Mouse (Mus musculus) stomach, postnatal 0 days (tissue): Measurements from ENCODE around the gene Timm13. TPM values are rescaled to one million over a fixed set of nuclear protein-coding genes. Genes with fewer than 3 reads are reported as not detected.
A peak's percentile ranks its signal among the peaks of the same experiment; 100 is the strongest.

Experiments
- ATAC-seq: fragments of 200-750 bp; cut with Nextera tagmentation; 2 replicates; pipeline ENCODE4 v1.8.0; 2017; ENCODE audit not compliant: low FRiP score, low TSS enrichment
- DNase-seq: peaks from one replicate; pipeline ENCODE4 v3.0.0-alpha.2; 2016; ENCODE audit warnings: low spot score
- H3K27ac ChIP-seq: fragments of 300-500 bp; sonication (generic); replicated peaks from 2 replicates; pipeline ENCODE4 v1.5.1; 2014; ENCODE audit warnings: mild to moderate bottlenecking, control low read depth
- H3K27me3 ChIP-seq: fragments of 300-500 bp; sonication (generic); 2 replicates; pipeline ENCODE4 v1.6.1; 2014; ENCODE audit warnings: low read length; ENCODE audit not compliant: control insufficient read depth, insufficient read depth
- H3K36me3 ChIP-seq: fragments of 300-500 bp; sonication (generic); 2 replicates; pipeline ENCODE4 v1.6.1; 2014; ENCODE audit warnings: low read length, mixed read lengths; ENCODE audit not compliant: control insufficient read depth, insufficient read depth
- H3K4me1 ChIP-seq: fragments of 300-500 bp; sonication (generic); replicated peaks from 2 replicates; pipeline ENCODE4 v1.6.1; 2014; ENCODE audit warnings: antibody characterized with exemption; ENCODE audit not compliant: control insufficient read depth, insufficient read depth
- H3K4me2 ChIP-seq: fragments of 300-500 bp; sonication (generic); replicated peaks from 2 replicates; pipeline ENCODE4 v1.6.1; 2014; ENCODE audit warnings: low read depth, mild to moderate bottlenecking, control low read depth, moderate library complexity
- H3K4me3 ChIP-seq: fragments of 300-500 bp; sonication (generic); 2 replicates; pipeline ENCODE4 v1.5.1; 2014; ENCODE audit warnings: low read depth, low read length, control low read depth
- H3K9ac ChIP-seq: fragments of 300-500 bp; sonication (generic); 2 replicates; pipeline ENCODE4 v1.6.1; 2014; ENCODE audit warnings: mild to moderate bottlenecking, low read length, control low read depth, mixed read lengths
- H3K9me3 ChIP-seq: fragments of 300-500 bp; sonication (generic); 2 replicates; pipeline ENCODE4 v1.6.1; 2016; ENCODE audit warnings: low read length; ENCODE audit not compliant: control insufficient read depth
- CTCF ChIP-seq: IDR thresholded peaks from 2 replicates; pipeline ENCODE4 v1.5.1; 2016; ENCODE audit warnings: antibody characterized with exemption, low read depth, mild to moderate bottlenecking, moderate library complexity
- EP300 ChIP-seq: optimal IDR thresholded peaks from 2 replicates; pipeline ENCODE3; 2016; ENCODE audit warnings: antibody characterized with exemption
- WGBS: fragments of 180-500 bp; shearing (Covaris S2); extraction: QIAGEN DNeasy Blood & Tissue Kit; methylation state at CpG from one replicate; pipeline ENCODE4 v1.1.7; 2014; 5-methylcytosine and 5-hydroxymethylcytosine counted together
- polyA plus RNA-seq: library from polyadenylated mRNA; unstranded; fragments of >200 nt; fragmentation: Nextera tagmentation; extraction: Ambion mirVana; gene quantifications from 2 replicates; pipeline ENCODE4 v1.2.1, GENCODE M21; 2015

The Timm13 gene
- polyA plus RNA-seq, 1 experiment from 2014 or later: 304 TPM

GRCm38 (mm10) chr10:80935241-80935640 is 34.5 kb upstream of the Timm13 start:
- H3K4me3 ChIP-seq: no peak overlapping the region
- no peak overlapping the region for H3K4me2 ChIP-seq
- WGBS: 33% methylated on average over 3 of the region's 3 CpGs
- no peaks in the 10 kb centered on the region for H3K36me3 ChIP-seq
- DNase-seq (no peak), ATAC-seq (no peak)
- TF ChIP-seq CTCF (no peak), EP300 (no peak)
- H3K27ac ChIP-seq: no peak overlapping the region; the same call in 1 of the 2 replicates
- no peaks in the 10 kb centered on the region for H3K27me3 ChIP-seq
- H3K9ac ChIP-seq: no peak overlapping the region
- peaks cover 49% of the 10 kb centered on the region for H3K4me1 ChIP-seq
- H3K9me3 ChIP-seq: no peaks in the 10 kb centered on the region

GRCm38 (mm10) chr10:80934136-80934985 is 33.6 kb upstream of the Timm13 start:
- Histone ChIP-seq H3K4me1 (peaks cover 45% of the 10 kb centered on the region), H3K27me3 (no peaks in the 10 kb centered on the region), H3K9ac (no peak overlapping the region), H3K4me3 (no peak overlapping the region), H3K27ac (peak overlapping the region; percentile 18; the same call in 1 of the 2 replicates), H3K36me3 (no peaks in the 10 kb centered on the region), H3K9me3 (no peaks in the 10 kb centered on the region), H3K4me2 (0 out of 2 replicates have a peak overlapping the region, but pooled peaks have one; percentile 94)
- TF ChIP-seq EP300 (no peak), CTCF (no peak)
- WGBS: 54% methylated on average over 14 of the region's 14 CpGs
- ATAC-seq (no peak), DNase-seq (no peak)

GRCm38 (mm10) chr10:80933421-80933979 is 32.7 kb upstream of the Timm13 start:
- peak overlapping the region; percentile 12; the same call in 1 of the 2 replicates for H3K4me3 ChIP-seq
- no peaks in the 10 kb centered on the region for H3K9me3 ChIP-seq
- H3K9ac ChIP-seq: peak overlapping the region; percentile 18
- H3K4me1 ChIP-seq: peaks cover 37% of the 10 kb centered on the region
- H3K4me2 ChIP-seq: peak overlapping the region; percentile 94
- TF ChIP-seq CTCF (no peak), EP300 (peak; percentile 50)
- no peak for ATAC-seq
- H3K27ac ChIP-seq: peak overlapping the region; percentile 75
- WGBS: 4% methylated on average over 21 of the region's 21 CpGs
- H3K27me3 ChIP-seq: no peaks in the 10 kb centered on the region
- H3K36me3 ChIP-seq: no peaks in the 10 kb centered on the region
- DNase-seq: peak; percentile 68

- H3K27me3 ChIP-seq: no peaks in the 10 kb centered on the region
- no peaks in the 10 kb centered on the region for H3K9me3 ChIP-seq
- peak overlapping the region; percentile 81 for H3K4me3 ChIP-seq
- no peak for ATAC-seq
- H3K4me1 ChIP-seq: peaks cover 31% of the 10 kb centered on the region
- H3K36me3 ChIP-seq: no peaks in the 10 kb centered on the region
- TF ChIP-seq CTCF (no peak), EP300 (no peak)
- peak; percentile 45 for DNase-seq
- H3K27ac ChIP-seq: peak overlapping the region; percentile 75
- WGBS: 3% methylated on average over 17 of the region's 17 CpGs
- peak overlapping the region; percentile 94 for H3K4me2 ChIP-seq
- peak overlapping the region; percentile 18 for H3K9ac ChIP-seq
These were observed 32.1 kb upstream of the Timm13 start for GRCm38 (mm10) chr10:80932700-80933420.

- Histone ChIP-seq H3K27me3 (no peaks in the 10 kb centered on the region), H3K4me2 (peak overlapping the region; percentile 94), H3K4me3 (peak overlapping the region; percentile 81), H3K27ac (peak overlapping the region; percentile 75), H3K9ac (peak overlapping the region; percentile 85), H3K36me3 (no peaks in the 10 kb centered on the region), H3K4me1 (peaks cover 24% of the 10 kb centered on the region), H3K9me3 (no peaks in the 10 kb centered on the region)
- 6% methylated on average over 20 of the region's 20 CpGs for WGBS
- DNase-seq: peak; percentile 55
- ATAC-seq: no peak
- no peak for TF ChIP-seq CTCF
- TF ChIP-seq EP300: no peak
These were observed 31.4 kb upstream of the Timm13 start for GRCm38 (mm10) chr10:80932206-80932605.
